Mouse (Mus musculus): ENCODE data around the gene Tmeff1.

DNA sequence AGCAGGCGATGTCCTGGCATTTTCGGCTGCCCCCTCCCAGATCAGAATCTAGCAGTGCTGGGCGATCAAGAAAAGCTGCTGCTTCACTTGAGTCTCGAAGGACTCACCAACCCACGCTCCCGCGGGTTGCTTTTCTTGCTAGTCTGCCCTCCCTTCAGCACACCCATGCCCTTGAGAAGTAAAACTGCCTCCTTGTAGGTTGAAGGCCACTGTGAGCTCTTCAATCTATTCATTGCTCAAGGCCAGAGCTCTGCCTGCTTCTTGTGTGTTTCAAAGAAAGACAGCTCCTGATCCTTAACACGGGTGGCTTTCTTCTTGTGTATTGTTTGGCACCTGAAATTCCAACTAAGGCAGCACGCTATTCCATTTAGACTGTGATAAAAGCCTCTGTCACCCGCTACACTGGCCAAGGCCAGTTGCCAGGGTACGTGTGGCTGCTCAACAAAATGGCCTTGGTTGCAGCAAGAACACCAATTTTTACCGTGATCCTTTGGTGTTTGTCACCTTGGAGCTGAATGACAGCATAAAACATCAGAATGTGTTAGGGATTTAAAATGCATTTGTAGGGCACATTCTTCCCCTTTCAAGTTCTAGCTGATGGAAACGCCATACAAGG is 91.7 kb downstream of the Tmeff1 start:
- TF ChIP-seq GATA1 (IDR thresholded peaks at IDR 0.05; ENCODE audit: borderline replicate concordance, low read length) (no peak), FLI1 (IDR thresholded peaks at IDR 0.05; ENCODE audit: low read length) (no peak)
